Mouse (Mus musculus) left cerebral cortex, adult 2 months (tissue): ENCODE data around the gene Eln. TPM values are rescaled to one million over a fixed set of nuclear protein-coding genes. Genes with fewer than 3 reads are reported as not detected.

ENCODE experiments used
- DNase-seq, 2 experiments: peaks; one replicate each; pipeline ENCODE4 v3.0.0; 2021 to 2022; ENCODE audit warnings: low spot score in 2 of 2, mixed read lengths in 1 of 2; ENCODE audit errors: extremely low spot score in 1 of 2
- H3K27ac ChIP-seq: fragments of 200-600 bp; 2 replicates; pipeline ENCODE4 v1.8.1; 2022
- H3K4me3 ChIP-seq: fragments of 200-600 bp; 2 replicates; pipeline ENCODE4 v1.8.1; 2022
- CTCF ChIP-seq: fragments of 200-600 bp; IDR thresholded peaks from 2 replicates; pipeline ENCODE4 v1.8.1; 2022; ENCODE audit warnings: antibody characterized with exemption, mild to moderate bottlenecking, moderate library complexity
- intact Hi-C: fragments of 180-260 bp; cut with DNase I; formaldehyde crosslinking; loops from one replicate; pipeline ENCODE4 v1.15.1; 2025
- total RNA-seq, 2 experiments: library from RNA; stranded (reverse); gene quantifications; 2 replicates each; pipeline ENCODE4 v1.2.3; 2021

Gene Eln
- total RNA-seq, 2 experiments from 2014 or later: 11.3 to 11.7 TPM

DNA sequence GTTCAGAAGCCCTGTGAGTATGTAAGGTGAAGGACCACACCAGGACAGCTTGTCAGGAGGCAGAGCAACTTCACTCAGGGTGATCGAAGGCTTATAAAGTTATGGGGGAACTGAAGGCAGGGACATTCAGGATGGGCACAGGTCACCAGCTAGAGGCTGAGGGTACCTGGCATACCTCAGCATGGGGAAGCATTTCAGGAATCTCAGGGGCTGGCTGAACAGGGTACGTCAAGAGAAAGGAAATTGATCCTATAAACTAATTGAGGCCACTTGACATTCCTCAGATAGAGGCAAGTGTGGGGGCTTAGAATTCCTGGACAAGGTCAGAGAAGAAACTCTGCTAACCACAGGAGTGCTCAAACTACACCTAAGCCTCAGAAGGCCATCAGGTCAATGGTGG is 51.6 kb downstream of the Eln start:
- TF ChIP-seq CTCF: no peak
- Histone ChIP-seq H3K4me3 (no peak overlapping the region), H3K27ac (no peak overlapping the region)
- intact Hi-C loops: no loop called here
- DNase-seq: no peak

DNA sequence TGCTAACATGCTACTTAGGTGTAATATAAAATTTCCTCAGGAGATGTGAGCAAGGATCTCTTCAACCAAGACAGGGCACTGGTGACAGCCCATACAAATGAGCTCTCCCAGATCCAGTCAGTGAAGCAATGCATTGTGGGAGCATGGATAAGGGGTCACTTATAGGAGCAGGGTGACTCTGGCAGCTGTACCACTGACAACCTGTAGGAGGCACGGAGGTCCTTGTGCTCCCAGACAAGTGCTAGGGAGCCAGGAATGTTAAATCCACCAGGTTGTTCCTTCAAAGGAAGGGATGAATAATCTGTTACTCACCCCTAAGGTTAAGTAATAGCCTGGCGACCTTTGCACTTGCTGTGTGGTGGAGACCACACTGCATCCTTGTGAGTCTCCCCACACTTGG is 52.0 kb downstream of the Eln start:
- Histone ChIP-seq H3K27ac (no peak overlapping the region), H3K4me3 (no peak overlapping the region)
- TF ChIP-seq CTCF: no peak; the same call in 1 of the 2 replicates
- no peak for DNase-seq
- intact Hi-C loops: no loop called here

DNA sequence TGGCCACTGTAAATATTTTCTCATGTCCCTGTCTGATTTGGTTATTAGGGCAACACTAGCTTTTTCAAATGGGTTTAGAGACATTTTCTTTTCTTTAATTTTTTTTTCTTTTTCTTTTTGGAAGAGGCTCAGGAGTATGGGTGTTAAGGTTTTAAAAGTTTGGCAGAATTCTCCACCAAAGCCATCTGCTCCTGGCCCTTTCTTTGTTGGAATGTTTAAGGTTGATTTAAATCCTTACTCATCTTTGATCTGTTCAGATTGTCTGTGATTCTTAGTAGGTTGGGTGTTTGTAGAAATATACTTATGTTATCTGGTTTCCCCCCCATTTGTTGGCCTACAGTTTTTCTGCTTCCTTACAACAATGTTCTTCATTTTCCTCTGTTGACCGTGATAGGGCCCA is 54.4 kb downstream of the Eln start:
- TF ChIP-seq CTCF: no peak
- no peak overlapping the region for H3K4me3 ChIP-seq
- DNase-seq: no peak
- H3K27ac ChIP-seq: no peak overlapping the region
- intact Hi-C loops: no loop called here

DNA sequence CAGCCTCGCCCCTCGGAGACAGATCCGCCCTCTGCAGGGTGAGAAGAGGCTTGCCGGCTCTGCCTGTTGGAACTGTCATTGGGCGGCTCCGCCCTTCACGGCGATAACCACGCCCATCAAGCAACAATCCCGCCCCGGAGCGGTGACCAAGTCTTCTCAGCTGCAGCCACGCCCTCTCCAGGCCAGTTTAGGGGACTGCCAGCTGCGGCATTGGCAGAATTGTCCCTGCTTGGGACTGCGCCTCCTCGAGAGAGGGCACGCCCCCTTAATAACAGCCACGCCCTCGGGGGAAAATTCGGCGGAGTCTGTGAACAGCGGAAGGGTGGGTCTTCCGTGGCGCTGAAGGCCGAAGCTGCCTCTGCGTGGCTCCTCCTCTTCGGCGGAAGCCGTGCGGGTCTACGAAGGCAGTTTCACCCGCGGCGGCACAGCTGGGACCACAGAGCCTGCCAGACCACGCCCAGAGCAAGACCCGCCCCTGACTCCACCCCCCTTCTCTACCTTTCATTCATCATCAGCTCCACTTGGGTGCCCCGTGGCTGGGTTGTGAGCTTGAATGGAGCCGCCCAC is 58.3 kb downstream of the Eln start:
- peak; percentile 65 for TF ChIP-seq CTCF
- Histone ChIP-seq H3K4me3 (peak overlapping the region; percentile 80), H3K27ac (peak overlapping the region; percentile 81)
- intact Hi-C loops: loop anchor here (2.0 kb wide), 1 partner anchor 50 kb away; the partner anchor contains the start of gene Eif4h
- DNase-seq: peak; percentile 97 to 99

DNA sequence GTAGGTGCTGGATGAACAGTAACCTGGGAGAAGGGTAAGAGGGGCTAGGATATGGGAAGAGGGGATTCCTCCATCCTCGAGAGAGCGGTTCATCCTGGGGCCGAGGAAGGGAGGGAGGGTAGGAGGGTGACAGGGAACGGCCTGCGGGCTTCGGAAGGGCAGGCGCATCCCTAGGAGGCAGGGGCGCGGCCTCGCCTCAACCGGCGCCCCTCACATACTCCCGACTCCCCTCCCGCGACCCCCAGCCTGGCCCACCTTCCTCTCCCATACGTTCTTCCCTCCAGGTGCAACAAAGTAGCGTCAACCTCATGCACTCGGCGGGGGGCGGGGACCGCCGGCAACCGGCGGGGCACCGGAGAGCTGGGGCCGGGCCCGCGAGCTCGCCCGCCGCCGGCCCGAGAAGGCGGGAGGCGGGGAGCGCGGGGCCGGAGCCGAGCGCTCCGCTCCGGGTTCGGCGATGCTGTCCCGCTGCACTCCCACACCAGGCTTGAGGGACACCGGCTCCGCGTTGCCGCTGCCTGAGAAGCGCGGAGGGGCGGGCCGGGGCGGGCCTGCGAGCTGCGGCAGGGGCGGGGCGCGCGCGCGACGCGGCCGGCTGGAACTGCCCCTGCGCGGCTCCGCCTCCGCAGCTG is 58.9 kb downstream of the Eln start, which contains the start of gene Limk1:
Limk1 (minus strand) TSS at position 513 of the 632 bp plus-strand sequence.
- intact Hi-C loops: loop anchor here (2.0 kb wide), 1 partner anchor 49 kb away; the partner anchor contains the start of gene Eif4h
- TF ChIP-seq CTCF: no peak
- Histone ChIP-seq H3K4me3 (peak within 1 kb of the TSS; percentile 80), H3K27ac (peak within 1 kb of the TSS; percentile 81)
- no peak for DNase-seq

DNA sequence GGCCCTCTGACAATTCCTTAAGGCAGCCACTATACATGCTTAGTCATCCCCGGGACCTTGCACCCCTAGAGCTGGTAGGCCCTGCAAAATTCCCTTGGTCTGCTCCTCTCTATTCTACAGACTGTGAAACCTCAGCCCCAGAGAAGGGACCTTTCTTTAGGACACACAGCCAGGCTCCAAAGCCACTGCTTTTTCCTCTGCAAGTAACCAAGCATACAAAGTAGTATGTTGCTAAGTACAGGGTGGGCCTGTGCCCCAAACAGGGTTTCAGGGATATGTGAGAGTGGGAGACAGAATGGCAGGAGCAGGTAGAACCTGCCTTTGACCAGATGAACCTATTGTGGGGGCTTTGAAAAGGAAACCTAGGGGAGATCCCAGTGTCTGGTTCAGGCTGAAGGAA is 59.9 kb downstream of the Eln start:
- DNase-seq: no peak
- Histone ChIP-seq H3K27ac (no peak overlapping the region), H3K4me3 (peak overlapping the region; percentile 80)
- intact Hi-C loops: no loop called here
- no peak for TF ChIP-seq CTCF

DNA sequence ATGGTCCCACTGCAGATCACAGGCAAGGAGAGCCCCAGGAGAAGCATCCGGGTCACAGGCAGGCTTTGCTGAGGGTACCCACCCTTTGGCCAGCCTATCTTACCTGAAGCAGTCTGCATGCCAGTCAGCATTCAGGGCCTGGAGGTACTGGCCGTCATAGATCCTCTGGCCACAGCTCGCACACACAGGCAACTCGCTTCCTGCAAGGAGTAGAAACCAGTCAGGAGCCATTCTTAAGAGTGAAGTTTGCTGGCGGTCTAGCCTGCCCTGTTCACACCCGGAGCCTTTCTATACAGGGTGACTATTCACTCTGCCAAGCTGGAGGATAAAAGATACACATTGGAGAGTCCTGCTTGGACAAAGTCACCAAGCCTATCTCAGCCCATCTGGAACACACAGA is 60.6 kb downstream of the Eln start:
- Histone ChIP-seq H3K27ac (no peak overlapping the region), H3K4me3 (no peak overlapping the region; the same call in 1 of the 2 replicates)
- no peak for DNase-seq
- intact Hi-C loops: no loop called here
- no peak for TF ChIP-seq CTCF

DNA sequence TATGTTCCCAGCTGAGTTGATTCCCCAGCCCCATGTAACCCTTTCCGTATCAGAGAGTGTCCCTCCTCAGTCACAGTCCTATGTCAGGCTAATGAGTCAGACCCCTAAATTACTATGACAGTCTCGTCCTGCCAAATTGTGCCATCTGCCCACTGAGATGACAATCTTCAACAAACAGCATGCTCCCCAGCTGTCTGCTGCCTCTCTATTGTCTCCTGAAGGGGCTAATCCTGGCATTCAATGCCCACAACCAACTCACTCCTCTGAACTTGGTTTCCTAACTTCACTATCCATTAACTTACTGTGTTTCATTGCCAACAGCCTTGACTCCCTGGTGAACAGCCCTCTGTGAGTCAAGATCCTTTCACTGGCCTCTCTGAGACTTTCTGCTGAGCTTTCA is 62.7 kb downstream of the Eln start:
- DNase-seq: no peak
- TF ChIP-seq CTCF: no peak
- Histone ChIP-seq H3K4me3 (no peak overlapping the region), H3K27ac (no peak overlapping the region)
- intact Hi-C loops: no loop called here

DNA sequence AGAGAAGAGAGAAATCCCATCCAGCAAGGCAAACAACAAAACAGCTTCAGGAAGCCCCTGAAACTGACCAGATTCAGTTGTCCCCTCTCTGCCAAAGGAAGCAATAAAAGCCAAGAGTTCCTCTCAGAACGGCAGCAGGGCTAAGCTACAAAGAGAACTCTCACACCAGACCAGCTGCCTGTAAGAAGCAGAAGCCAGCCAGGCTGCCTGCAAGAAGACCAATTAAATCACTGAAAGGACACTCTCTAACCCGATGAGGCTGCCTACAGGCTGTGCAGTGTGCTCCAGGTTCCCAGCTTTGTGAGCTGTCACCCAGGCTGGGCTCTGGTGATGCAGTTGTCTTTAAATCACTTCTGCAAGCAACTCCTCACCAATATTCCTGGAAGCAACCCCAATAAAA is 63.3 kb downstream of the Eln start:
- no peak overlapping the region for H3K27ac ChIP-seq
- DNase-seq: no peak
- no peak overlapping the region for H3K4me3 ChIP-seq
- intact Hi-C loops: no loop called here
- TF ChIP-seq CTCF: no peak

DNA sequence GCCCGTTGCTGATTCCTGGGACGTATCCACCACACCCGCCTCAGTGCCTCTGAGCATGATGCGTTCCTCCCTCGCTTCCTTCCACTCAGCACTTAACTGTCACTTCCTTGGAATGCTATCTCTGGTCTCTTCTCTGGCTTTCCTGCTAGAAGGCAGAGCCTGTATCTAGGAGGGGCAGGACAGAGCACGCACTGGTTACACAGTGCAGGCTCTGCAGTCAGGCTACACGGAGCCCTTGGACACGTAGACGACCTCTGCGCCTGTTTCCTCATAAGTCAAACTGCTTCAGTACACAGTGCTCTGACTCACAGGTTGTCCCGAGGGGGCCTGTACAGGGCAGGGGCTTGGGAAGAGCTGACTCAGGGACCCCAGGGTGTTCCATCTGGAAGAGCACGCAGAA is 66.9 kb downstream of the Eln start:
- H3K4me3 ChIP-seq: no peak overlapping the region
- 0 out of 2 replicates have a peak overlapping the region, but pooled peaks have one; percentile 19 for H3K27ac ChIP-seq
- no peak for TF ChIP-seq CTCF
- no peak for DNase-seq
- intact Hi-C loops: no loop called here

DNA sequence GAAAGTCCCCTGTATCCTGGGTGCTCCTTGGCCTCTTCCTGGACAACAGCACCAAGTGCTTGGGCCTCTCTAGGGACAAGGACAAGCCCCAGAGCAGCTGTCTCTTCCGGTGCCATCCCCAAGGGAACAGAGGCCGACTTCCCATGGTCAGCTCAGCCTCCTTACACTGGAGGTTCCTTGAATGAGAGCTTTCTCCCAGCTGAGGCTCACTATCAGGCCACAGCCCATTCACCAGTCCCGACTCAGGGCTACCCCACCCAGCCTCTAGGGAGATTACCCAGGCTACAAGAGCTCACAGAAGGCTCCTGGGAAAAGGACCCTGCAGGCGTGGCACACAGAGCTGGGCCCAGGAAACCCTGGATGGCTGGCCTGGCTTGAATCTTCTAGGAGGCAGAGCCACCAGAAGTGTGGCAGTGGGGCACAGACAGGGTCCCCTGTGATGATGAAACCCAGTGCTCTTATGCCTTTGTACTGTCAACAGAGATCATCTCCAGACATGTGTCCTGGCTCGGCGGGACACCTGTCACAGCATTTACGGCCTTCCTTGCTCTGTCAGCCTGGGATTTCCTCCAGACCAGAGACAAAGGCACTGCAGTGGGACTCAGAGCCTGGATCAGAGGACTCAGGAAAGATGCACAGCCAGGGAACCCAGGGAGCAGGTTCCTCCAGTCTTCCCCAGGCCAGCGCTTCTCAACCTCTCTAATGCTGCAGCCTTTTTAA is 68.1 kb downstream of the Eln start:
- DNase-seq: no peak
- H3K27ac ChIP-seq: no peak overlapping the region; the same call in 1 of the 2 replicates
- intact Hi-C loops: no loop called here

DNA sequence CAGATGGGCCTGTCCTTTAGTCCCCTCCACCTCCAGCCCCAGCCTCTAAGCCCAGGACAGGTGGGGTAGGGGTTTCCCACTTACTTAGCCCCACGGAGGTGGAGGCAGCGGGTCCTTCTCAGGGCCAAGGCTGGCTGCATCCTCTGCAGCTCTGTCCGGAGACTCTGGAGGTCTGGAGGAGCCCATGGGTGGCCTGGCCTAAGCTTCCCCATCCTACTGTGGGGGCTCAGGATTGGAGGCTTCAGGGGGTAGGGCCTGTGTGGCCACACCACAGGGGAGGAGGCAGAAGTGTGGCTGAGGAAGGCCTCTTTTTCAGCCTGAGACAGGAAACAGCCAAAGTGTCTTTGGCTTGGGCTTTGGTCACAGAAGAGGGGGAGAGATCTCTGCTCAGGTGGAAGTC is 69.1 kb downstream of the Eln start:
- no peak for DNase-seq
- Histone ChIP-seq H3K27ac (peak overlapping the region; percentile 15; the same call in 1 of the 2 replicates), H3K4me3 (no peak overlapping the region)
- no peak for TF ChIP-seq CTCF
- intact Hi-C loops: no loop called here

More for the DNA sequence above, 68.1 kb downstream of the Eln start:
- no peak overlapping the region for H3K4me3 ChIP-seq
- TF ChIP-seq CTCF: no peak
